Mouse (Mus musculus) olfactory bulb, adult 2 months (tissue): ENCODE measurements around the gene Tmem260. TPM values are rescaled to one million over a fixed set of nuclear protein-coding genes. Genes with fewer than 3 reads are reported as not detected.

Experiments
- H3K27ac ChIP-seq: fragments of 200-500 bp; 2 replicates; pipeline ENCODE4 v1.5.1; 2012; ENCODE audit warnings: low read depth, low read length; ENCODE audit not compliant: insufficient read depth
- H3K4me1 ChIP-seq: fragments of 200-500 bp; 2 replicates; pipeline ENCODE4 v1.6.1; 2012; ENCODE audit warnings: low read length; ENCODE audit not compliant: control insufficient read depth, insufficient read depth
- H3K4me3 ChIP-seq: fragments of 200-500 bp; 2 replicates; pipeline ENCODE4 v1.5.1; 2012; ENCODE audit warnings: mild to moderate bottlenecking, low read depth, low read length, moderate library complexity; ENCODE audit not compliant: insufficient read depth
- CTCF ChIP-seq: fragments of 200-500 bp; IDR thresholded peaks from 2 replicates; pipeline ENCODE4 v1.5.1; 2012; ENCODE audit warnings: low read depth, mild to moderate bottlenecking, low read length, moderate library complexity; ENCODE audit not compliant: insufficient read depth
- POLR2A ChIP-seq: fragments of 200-500 bp; IDR thresholded peaks from 2 replicates; pipeline ENCODE4 v1.6.1; 2012; ENCODE audit warnings: mild to moderate bottlenecking, low read depth, low read length, moderate library complexity; ENCODE audit not compliant: insufficient read depth
- WGBS: fragments of 180-500 bp; shearing (Covaris S2); methylation state at CpG from one replicate; pipeline ENCODE4 v1.1.7; 2018; 5-methylcytosine and 5-hydroxymethylcytosine counted together
- polyA plus RNA-seq: library from polyadenylated mRNA; stranded (reverse); fragments of >200 nt; gene quantifications from 2 replicates; pipeline ENCODE4 v1.2.4, GENCODE M21; 2012; ENCODE audit warnings: low replicate concordance; ENCODE audit not compliant: missing spikeins, insufficient read depth, insufficient read length

Tmem260 gene
- polyA plus RNA-seq, 1 experiment = not detected

DNA sequence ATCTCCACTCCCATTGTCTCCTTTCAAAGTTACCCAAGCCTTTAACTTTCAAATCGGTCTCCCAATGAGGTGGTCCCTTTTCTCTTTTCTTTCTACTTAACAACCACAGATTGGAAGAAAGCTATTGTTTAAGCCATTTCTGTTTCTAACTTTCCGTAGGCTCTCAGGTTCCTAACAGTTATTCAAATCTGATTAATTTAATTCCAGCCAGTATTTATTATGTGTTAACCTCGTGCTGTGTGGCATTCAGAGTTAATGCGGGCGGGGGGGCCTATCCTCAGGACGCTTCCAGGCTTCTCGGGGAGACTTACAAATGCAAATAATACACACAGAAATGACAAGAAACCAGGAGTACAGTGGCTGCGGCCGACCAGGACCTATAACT lies 58.6 kb downstream of the Tmem260 start:
- WGBS = 70% methylated on average over 9 of the region's 9 CpGs
- no peaks in the 10 kb centered on the region for H3K4me1 ChIP-seq
- no peak overlapping the region for H3K4me3 ChIP-seq
- H3K27ac ChIP-seq = no peak overlapping the region
- no peak for TF ChIP-seq CTCF
- TF ChIP-seq POLR2A = no peak

DNA sequence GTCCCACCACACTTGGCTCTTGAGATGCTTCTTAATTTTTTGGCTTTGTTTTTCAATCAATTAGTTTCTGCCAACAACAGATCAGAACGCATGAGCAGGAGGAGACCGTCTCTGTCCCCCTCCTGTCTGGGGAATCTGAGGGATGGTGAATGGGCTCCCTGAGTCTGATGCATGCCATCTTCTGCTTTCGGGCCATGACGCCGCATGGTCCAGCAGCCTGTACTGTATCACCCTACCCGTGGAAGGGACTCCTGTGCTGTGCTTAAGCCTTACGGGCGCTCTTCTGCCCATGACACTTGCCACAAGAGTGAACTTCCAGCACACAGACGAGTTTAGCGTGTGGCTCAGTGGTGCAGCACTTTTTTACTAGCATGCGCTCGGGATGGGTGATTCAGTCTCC lies 59.7 kb downstream of the Tmem260 start:
- Histone ChIP-seq H3K4me1 (no peaks in the 10 kb centered on the region), H3K27ac (no peak overlapping the region), H3K4me3 (no peak overlapping the region)
- no peak for TF ChIP-seq POLR2A
- no peak for TF ChIP-seq CTCF
- 98% methylated on average over 12 of the region's 12 CpGs for WGBS

DNA sequence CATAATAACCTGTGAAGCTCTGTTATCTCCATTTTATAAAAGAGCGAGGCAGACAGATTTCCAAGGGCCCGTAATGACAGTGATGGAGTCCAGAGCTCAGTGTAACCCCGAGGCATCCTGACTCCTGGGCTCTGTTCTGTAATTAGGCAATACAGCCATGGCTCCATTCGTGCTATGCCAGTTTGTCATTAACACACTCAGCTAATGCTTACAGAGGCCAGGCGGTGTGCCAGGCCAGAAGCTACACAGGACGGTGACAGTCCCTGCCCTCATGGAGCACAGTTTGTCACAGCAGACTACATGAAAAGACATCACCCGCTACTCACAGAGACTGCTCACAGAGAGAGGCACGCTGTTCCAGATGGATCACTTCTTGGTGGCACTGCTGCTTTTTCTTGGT lies 61.5 kb downstream of the Tmem260 start:
- TF ChIP-seq POLR2A = no peak
- TF ChIP-seq CTCF = no peak
- 84% methylated on average over 8 of the region's 8 CpGs for WGBS
- Histone ChIP-seq H3K4me3 (no peak overlapping the region), H3K4me1 (no peaks in the 10 kb centered on the region), H3K27ac (no peak overlapping the region)

DNA sequence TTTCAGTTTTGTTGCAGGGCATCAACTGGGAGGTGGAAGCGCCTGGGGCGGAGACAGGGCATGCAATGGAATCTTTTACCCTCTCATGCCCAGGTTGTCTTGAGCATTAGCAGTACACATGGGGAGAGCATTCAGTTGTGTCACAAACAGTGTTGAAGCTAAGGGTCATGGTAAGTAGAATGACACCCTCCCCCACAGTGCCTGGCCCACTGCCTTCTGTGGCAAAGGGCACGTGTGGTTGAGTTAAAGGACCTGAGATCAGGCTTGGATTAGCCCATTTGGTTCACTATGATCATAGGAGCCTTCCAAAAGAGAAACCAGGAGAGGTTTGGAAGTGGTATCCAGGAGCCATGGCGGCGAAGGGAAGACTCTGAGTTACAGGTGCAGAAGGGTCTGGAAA lies 63.2 kb downstream of the Tmem260 start:
- peaks cover 4% of the 10 kb centered on the region for H3K4me1 ChIP-seq
- TF ChIP-seq POLR2A = no peak
- no peak overlapping the region for H3K4me3 ChIP-seq
- 99% methylated on average over 5 of the region's 5 CpGs for WGBS
- H3K27ac ChIP-seq = no peak overlapping the region

DNA sequence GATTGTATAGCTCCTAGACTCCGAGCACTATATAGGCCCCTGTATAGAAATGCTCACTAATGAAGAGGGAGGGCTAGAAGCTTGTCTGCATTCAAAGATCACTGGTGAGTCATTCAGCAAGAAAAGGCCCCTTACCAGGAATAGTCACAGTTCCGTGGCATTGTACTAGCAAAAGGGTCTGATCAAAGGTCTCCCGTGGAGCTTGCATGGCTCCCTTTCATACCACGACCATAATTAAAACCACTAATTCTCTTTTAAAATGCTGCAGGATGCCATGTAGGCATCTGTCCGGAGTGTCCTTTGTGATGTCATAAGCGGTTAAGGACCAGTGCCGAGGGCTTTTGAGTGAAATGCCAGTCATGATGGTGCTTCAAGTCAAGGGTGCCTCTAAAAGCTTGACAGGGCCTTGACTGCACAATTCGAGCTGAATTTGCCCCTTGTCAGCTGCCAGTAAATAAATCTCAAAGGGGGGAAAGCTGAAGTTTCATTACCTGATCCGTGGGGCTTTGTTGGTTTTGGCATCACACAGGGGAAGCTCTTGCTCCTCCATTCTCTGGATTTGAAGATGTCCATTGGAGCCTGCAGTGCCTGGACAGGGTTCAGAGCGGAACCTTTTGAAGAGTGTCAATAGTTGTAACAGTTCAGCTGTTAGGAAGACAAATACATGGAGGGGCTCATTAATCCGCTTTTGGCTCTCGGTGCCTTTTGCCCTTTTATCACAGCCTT lies 67.3 kb downstream of the Tmem260 start:
- WGBS = 47% methylated on average over 12 of the region's 12 CpGs
- Histone ChIP-seq H3K4me1 (peaks cover 8% of the 10 kb centered on the region), H3K27ac (no peak overlapping the region), H3K4me3 (no peak overlapping the region)
- no peak for TF ChIP-seq CTCF
- TF ChIP-seq POLR2A = no peak

DNA sequence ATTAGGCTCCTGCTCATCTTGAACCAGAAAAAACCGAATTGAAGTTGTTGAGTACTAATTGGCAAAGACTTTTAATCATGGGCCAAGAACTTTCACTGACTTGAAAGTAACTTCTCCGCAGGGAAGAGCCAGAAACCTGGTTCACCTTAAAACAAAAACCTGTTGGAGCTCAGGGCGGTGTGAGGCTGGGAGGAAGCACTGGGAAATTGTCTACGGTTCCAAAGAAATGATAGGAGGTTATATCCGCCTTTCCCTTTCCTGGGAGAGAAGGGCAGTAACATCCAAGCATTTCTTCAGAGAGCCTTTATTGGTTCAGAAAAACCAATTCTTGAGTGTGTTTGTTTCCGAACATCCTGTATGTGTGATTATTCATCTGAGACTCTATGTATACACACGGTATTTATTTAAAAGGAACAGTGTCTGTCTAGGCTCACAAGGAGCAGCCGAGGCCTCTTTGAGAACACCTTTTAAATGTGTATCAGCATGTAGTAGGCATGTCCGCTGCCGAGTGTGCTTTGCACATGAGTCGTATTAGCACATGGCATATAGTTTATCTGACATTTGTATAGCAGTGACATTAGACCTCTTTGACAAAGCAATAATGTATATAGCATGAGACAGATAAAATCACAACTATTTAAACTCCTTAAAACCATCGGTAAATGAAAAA lies 68.0 kb downstream of the Tmem260 start:
- H3K4me3 ChIP-seq = no peak overlapping the region
- no peak overlapping the region for H3K27ac ChIP-seq
- H3K4me1 ChIP-seq = peaks cover 8% of the 10 kb centered on the region
- TF ChIP-seq POLR2A (no peak), CTCF (no peak)
- 84% methylated on average over 12 of the region's 12 CpGs for WGBS

DNA sequence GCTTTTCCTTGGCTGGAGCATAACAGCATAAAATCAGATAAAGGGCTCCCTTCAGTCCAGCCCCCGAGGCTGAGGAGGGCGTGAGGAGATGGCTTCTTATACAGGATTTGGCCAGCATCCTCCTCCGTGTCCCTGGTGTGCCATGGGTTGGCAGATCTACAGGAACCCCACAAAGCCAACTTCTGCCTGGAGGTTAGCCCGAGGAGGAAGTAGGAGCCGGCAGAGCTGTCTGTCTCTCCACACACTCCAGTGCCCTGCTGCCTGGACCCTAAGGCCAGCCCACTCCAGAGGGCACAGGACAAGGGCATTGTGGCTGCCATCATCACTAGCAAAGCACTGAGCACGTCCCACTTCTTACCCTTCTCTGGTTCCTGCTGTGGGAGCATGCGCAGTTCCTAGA lies 68.7 kb downstream of the Tmem260 start:
- H3K27ac ChIP-seq = no peak overlapping the region
- H3K4me3 ChIP-seq = no peak overlapping the region
- TF ChIP-seq CTCF (no peak), POLR2A (no peak)
- WGBS = 70% methylated on average over 7 of the region's 7 CpGs
- peaks cover 8% of the 10 kb centered on the region for H3K4me1 ChIP-seq

DNA sequence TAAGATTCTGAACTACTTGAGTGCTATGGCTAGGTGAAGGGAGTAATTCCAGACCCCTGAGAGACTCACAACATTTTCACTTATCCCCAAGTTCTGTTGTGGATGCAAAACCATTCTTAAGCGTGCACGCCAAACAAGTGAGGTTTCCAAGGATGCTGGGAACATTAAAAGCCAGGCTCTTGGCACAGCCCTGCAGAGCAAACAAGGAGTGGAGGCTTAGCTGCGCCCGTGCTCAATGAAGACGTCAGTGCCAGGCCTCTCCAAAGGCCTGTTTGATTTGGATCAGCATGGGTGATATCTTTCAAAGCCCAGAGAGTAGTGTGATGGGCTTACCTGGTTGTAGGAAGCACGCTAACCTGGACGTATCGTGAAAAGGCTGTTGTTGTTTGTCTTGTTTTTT lies 69.6 kb downstream of the Tmem260 start:
- no peak overlapping the region for H3K27ac ChIP-seq
- 67% methylated on average over 8 of the region's 8 CpGs for WGBS
- no peak overlapping the region for H3K4me3 ChIP-seq
- peaks cover 8% of the 10 kb centered on the region for H3K4me1 ChIP-seq
- TF ChIP-seq POLR2A (no peak), CTCF (no peak)

DNA sequence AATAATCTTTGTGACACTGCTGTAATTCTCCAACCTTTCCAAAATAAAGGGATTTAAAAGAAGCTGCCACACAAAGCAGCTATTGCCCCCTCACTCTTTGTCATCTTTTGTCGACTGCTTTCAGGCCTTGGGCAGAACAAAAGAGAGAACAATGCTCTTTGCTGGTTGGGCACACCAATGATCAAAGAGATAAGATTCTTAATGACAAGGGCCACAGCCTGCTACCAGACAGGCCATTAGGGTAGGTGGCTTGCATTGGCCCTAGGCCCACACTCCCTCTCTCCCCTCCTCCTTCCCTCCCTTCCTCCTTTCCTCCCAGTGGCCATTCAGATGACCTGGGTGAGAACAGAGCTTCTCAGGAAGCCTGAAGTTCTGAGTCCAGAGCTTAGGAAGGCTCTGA lies 77.4 kb downstream of the Tmem260 start:
- 36% methylated on average over 1 of the region's 1 CpGs for WGBS
- TF ChIP-seq CTCF (no peak), POLR2A (no peak)
- Histone ChIP-seq H3K27ac (no peak overlapping the region), H3K4me3 (no peak overlapping the region), H3K4me1 (peaks cover 3% of the 10 kb centered on the region)
